Mouse (Mus musculus) megakaryocyte, adult 5-6 weeks (primary cell): ENCODE data around the gene Plac9a. TPM values are rescaled to one million over a fixed set of nuclear protein-coding genes. Genes with fewer than 3 reads are reported as not detected.
"Not testable (repeated sequence)": the region's sequence is repeated elsewhere in the genome, so short reads cannot be mapped to it uniquely, and the experiment has no call there.

Source experiments
- ATAC-seq: 2 replicates; pipeline ENCODE4 v1.8.0; 2016; ENCODE audit warnings: mild to moderate bottlenecking, inconsistent platforms; ENCODE audit not compliant: poor library complexity, severe bottlenecking
- total RNA-seq, 2 experiments: library from RNA; stranded (forward) in 1 of 2; stranded (reverse) in 1 of 2; fragments of 153-499, 151-499 nt in 1 of 2; fragments of 221-1000, 200-1000 nt in 1 of 2; gene quantifications; 2 replicates each; pipeline versions ENCODE4 v1.2.3 to v1.2.4; 2015 to 2017

Gene Plac9a
- total RNA-seq, 2 experiments from 2014 or later: not detected

DNA sequence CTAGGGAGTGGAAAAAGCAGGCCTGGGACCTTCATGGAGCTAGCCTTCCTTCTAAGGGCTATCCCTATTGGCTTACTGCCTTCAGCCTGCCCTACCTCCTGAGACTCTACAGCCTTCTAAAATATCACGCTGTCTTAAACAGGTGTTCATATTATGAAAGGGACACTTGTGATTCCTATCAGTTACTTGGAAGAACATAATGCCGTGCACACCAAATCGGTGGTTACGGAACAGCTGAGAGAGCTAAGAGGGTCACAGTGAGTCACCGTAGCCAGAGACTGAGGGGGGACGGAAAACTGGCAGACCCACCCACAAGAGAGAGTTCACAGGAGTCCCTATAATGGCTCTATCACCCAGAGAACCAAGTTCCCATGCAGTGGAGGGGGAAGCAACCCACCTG is 36.5 kb downstream of the Plac9a start:
- ATAC-seq: no peak

DNA sequence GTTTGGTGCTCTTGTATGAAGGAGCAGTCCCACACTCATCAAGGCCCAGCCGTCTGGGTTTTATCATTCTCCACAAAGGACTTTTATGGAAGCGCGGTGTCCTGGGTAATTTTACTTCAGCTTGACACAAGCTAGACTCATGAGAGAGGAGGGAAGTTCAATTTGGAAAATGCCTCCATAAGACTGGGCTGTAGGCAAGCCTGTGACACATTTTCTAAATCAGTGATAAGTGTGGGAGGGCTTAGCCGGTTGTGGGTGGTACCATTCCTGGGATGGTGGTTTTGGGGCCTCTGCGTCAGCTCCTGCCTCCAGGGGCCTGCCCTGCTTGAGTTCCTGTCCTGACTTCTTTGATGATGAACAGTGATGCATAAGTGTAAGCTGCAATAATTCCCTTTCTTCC is 37.6 kb downstream of the Plac9a start:
- ATAC-seq: no peak

DNA sequence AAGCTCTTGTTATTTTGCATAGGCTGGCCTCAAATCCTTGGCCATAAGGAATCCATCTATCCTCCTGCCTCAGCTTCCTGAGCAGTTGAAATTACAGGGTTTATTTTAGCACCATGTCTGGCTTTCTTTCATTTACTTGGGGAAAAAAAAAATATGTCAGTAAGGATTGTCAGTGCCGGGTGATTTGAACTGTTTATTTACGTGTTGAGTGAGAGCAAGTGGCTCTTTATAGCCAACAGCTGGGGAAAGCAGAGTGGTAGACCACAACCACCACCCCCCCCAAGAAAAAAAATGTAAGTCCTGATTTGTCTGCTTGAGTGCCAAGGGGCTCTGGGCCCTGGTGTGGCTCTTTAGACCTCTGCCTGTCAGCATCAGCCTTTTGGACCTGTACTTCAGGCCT is 39.2 kb downstream of the Plac9a start:
- ATAC-seq: no peak

DNA sequence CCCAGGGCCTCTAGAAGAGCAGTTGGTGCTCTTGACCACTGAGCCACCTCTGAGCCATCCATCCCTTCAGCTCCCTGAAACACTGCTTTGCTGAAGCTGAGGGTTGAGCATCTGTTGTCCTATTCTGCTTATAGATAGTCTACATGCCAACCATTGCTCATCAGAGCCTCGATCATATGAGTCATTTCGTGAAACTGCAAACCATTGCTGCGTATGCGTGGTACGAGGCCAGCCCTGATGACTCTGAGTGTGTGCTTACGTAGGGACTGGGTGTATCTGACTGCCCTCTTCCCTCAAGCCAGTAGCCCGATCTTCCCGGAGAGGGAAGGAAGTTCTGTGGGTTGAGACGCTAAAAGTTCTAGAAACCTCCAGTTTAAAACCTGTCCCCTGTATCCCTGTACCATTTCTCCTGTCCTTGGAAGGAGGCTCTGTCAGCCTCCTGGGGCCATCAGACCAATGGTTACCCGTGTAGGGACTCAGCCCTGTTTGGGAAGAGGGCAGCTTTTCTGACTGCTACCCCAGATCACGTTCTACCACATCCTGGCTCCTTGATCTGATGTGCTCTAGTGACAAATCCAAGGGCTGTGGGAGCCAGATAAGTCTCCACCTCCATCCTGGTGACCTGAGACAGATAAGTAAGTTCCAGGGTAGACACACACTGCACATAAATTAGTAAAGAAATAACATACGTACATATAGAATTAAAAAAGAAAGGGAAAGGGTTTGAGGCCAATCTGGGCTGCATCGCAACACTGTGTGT is 40.9 kb downstream of the Plac9a start:
- ATAC-seq: peak; percentile 65

DNA sequence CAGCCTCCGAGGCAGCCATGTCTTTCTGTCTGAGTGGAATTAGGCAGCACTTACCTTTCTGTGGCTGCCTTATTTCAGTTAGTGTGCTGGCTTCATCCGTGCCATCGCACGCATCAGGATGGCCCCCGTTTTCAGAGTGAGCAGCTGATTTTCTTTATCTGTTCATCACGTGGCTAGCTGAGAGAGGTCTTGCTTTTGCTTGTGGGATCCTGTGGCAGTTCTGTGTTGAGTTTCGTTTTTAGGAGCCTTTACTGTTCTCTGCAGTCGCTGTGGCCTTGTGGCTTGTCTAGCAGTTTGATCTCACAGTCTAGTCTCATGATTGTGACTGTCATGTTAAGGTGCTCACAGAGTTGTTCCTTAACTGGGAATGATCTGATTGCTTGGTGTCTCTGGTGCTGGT is 45.0 kb downstream of the Plac9a start:
- no peak for ATAC-seq

DNA sequence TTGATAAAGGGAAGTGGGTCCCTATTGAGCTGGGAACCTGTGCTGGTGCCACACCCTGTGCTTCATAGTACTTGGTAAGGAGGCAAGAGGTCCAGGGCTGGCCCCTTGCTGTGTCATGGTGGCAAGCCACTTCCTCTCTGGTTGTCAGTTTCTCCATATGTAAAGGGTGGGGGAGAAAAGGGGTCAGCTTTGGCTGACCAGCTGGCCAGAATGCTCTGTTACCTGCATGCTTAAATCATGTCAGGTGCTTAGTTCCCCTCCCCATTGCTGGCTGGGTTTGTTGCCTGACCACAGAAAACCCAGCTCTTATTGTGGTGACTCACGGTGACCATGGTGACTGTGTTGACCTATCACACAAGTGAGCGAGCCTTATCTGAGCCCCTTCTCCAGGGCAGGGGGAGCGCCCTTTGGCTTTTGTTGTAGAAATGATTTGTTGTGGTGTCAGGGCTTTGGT is 45.7 kb downstream of the Plac9a start:
- ATAC-seq: peak; percentile 64

DNA sequence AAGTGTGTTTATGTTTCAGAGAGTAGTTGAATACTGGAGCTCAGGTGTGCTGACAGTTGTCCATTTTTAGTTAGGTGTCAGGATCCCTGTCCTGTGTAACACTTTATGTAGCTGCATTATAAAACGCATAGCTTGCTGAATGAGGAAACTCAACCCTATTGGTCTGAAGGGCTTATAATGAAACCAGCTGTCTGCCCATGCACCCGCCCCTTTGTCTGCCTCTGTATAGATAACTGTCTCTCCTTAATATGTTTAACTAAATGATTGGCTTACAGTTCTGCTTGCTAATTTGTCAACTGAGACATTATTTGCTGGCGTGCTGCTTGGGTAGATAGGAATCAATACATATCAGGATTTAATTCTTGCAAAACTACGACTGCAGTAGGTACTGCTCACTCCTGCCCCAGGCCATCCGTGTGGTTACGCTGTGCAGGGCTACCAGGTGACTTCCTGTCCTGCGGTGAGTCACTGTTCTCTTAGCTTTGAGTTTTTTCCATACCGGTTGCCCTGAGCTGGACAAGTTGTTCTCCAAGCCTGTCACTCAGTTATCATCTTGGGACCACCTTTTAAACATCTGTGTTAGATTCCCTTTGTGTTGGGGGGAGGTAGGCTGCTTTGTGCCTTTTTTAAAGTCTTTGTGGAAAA is 47.5 kb downstream of the Plac9a start:
- ATAC-seq: peak; percentile 59

DNA sequence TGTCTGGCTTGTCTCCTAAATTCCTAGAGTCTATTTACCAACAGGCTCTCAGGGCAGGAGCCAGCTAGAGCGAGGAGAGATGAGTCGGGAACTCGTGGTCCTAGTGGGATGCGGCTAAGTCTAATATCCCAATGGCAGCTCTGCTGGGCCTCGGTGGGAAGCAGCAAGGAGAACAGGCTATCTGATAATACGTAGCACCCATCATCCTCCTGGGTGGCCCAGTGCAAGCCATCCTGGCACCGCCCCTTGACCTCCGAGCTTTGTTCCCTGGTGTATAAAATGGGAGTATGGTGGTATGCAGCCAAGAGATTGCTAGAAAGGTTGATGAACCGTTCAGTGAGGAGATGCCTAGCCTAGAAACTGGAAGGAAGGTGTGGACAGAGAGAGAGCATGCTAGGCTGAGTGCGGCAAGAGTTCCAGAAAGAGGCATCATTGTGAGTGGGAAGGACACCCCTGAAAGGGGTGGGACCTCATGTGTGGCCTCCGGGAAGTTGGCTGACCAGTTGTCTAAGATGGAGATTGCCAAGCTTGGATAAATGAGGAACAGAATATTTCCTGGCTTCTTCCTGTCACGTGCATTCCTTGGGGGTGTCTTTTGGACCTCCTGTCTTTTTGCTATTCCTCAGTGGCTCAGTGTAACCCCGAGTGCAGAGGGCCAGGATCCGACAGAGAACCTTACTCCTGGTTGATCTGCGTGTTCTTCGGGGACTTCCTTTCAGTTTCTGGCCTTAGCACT is 49.0 kb downstream of the Plac9a start:
- no peak for ATAC-seq

DNA sequence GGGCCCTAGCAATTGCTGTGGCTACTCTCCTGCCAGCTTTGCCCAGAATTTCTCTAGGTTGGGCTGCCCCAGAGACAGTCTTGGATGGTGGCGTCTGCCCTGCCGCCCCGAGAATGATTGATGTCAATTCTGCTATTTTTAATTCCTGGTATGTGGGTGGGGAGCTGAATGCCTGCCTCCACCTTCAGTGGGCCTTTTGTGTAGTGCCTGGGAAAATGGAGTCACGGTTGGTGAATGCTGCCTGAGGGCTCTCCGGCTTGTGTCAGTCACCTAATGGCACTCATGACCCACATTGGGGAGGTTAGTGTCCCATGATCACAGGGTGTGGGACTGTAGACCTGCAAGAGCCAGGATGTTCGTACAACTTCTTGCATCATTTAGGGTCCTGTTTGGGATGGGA is 49.6 kb downstream of the Plac9a start:
- ATAC-seq: no peak

DNA sequence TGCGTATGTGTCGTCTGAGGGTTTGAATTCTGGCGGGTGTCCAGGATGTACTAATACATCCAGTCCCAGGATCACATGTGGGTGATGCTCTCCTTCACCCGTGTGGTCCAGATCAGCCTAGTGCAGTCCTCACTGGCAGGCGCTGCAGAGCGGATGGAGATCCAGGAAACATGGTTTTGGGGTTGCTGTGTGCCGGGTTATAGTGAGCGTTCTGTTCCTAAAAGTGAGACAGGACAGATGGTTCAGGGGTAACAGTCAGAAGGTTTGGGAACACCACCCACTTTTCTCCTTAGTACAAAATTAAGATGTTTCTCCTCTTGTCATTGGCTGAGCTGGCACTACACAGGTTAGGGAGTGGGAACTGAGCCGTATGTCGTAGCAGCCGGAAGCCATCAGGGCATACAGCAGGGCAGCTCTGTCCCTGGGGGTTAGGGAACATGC is 50.8 kb downstream of the Plac9a start:
- ATAC-seq: no peak

DNA sequence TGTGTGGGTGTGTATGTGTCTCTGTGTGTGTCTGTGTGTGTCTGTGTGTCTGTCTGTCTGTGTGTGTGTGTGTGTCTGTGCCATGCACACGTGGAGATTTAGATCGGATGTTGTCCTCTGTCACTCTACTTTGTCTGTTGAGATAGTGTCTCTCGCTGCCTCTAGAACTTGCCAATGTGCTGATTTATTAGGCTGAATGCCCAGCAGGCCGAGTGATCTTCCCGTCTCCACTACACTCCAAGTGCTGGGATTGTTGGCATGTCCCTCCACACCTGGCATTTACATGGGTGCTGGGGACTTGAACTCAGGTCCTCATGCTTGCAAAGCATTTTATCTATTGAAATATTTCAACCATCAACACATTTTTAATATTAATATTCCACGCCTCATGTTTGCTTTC is 51.7 kb downstream of the Plac9a start:
- no peak for ATAC-seq

DNA sequence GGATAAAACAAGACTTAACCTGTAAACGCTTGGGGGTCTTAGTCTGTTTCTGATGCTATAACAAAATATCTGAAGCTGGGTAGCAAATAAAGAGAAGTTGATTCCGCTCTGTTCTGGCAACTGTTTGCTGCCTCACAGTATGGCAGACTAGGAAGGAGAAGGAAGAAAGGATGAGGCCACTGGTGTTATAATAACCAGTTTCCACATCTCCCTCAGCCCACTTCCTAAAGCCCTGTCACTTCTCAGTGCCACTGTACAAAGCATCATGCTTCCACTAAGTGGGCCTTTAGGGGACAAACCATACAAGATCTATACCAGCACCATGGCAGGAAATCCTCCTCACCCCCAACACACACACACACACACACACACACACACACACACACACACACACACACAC is 52.5 kb downstream of the Plac9a start:
- ATAC-seq: peak; percentile 74

DNA sequence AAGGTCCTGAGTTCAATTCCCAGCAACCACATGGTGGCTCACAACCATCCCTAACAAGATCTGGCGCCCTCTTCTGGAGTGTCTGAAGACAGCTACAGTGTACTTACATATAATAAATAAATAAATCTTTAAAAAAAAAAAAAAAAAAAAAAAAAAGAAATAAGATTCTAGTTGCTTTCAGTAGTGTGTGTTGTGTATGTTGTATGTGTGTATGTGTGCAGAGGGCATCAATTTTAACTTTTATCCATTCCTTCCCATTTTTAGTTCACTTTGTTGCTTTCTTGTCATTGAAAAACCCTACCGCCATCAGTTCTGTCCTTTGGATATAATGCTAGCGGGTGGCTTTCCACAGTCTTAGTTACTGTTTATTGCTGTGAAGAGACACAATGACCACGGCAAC is 54.2 kb downstream of the Plac9a start:
- not testable (repeated sequence) for ATAC-seq

DNA sequence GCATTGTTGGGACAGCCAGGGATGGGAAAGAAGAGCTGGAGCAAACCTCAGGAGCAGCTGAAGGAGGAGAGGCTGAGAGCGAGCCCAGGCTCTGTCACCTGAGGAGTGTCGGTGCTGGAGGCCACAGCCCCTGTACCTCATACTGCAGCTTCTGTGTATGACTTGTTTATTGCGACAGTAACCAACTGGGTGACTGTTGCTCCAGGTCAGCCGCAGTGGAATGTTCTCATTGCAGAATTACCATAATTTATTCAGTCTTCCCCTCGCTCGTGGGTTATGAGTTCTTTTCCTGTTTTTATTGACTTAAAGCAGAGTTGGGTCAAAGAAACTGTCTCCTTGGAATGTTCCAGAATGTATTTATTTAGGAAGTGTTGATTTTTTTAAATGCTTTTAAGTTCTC is 54.7 kb downstream of the Plac9a start:
- peak; percentile 79 for ATAC-seq

DNA sequence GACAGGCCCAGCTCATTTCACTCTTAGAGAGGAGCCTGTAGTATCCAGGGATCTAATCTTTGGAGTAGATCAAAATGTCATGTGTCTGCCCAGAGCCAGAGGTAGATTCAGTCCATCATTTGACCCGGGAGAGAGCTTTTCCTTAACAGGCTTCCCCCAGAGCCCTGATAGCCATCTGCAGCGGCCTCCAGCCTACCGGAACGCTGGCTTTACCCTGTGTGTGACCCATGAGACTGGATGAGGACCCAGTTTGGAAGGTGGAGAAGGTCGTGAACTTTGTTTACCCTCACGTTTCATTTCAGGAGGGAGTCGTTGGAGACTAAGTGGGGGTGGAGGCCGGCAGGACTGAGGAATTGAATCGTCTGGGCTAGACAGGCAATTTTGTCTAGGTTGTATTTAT is 55.2 kb downstream of the Plac9a start:
- ATAC-seq: no peak

DNA sequence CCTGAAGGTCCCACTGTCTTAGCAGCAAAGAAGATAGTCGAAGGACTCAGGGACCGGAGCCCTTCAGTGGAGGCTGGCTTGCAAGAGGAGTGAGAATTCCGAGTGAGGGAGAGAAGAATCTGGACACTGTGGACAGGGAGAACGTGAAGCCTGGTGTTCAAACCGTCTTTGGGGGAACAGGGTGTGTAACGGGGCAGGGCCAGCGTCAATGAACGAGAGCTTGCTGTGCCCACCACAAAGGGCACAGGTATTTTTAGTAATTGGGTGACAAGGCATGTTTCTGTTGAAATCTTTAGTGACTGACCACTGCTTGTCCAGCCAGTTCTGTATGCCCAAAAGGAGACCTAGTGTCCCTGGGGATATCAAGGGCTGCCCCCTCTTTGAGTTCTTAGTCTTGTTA is 56.4 kb downstream of the Plac9a start:
- ATAC-seq: no peak

DNA sequence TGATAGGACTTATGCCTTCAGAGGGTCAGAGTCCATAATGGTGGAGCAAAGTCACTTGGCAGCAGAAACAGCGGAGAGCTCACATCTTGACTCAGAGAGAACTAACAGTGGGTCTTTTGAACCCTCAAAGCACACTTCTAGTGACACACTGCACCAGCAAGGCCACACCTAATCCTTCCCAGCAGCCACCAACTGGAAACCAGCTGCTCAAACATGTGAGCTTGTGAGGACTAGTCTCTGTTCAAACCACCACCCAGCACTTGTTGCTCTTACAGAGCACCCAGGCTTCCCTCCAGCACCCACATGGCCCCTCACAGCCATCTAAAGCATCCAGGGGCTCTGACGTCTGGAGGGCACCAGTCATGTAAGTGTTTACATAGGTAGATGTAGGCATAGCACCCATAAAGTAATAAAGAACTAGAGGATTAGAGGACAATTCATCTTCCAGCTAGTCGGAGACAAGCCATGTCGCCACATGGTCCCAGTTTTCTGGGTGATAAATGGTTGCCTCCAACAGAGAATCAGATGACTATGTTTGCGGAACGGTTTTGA is 57.0 kb downstream of the Plac9a start:
- no peak for ATAC-seq

DNA sequence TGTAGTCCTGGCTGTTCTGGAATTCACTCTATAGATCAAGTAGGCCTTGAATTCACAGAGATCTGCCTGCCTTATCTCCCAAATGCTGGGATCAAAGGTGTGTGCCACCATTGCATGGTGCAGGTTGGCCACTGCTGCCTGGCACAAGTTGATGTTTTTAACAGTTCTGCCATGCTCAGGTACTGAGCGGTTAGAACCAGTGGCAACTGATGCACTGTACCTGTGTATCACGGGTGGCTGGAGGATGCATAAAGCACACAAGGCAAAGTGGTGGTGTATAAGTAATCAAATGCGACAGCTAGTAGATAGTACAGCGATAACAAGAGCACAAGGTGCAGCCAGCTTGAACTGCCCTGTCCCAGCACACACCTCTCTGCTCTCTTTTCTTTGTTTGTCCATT is 58.5 kb downstream of the Plac9a start:
- no peak for ATAC-seq

DNA sequence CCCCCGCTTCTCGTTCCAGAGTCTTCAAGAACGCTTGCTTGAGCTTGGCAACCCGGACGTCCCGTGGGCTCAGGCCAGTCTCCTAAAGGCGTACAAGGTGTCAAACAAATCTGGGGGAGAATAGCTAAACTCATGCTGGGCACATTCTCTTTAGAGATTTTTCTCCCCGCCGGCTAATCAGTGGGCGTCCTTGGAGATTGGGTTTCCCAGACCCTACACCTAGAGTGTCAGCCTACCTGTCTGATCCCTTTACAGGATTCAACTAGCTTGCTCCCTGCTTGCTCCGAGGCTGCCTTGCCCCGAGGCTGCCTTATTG is 60.3 kb downstream of the Plac9a start:
- peak; percentile 26; the same call in 1 of the 2 replicates for ATAC-seq

DNA sequence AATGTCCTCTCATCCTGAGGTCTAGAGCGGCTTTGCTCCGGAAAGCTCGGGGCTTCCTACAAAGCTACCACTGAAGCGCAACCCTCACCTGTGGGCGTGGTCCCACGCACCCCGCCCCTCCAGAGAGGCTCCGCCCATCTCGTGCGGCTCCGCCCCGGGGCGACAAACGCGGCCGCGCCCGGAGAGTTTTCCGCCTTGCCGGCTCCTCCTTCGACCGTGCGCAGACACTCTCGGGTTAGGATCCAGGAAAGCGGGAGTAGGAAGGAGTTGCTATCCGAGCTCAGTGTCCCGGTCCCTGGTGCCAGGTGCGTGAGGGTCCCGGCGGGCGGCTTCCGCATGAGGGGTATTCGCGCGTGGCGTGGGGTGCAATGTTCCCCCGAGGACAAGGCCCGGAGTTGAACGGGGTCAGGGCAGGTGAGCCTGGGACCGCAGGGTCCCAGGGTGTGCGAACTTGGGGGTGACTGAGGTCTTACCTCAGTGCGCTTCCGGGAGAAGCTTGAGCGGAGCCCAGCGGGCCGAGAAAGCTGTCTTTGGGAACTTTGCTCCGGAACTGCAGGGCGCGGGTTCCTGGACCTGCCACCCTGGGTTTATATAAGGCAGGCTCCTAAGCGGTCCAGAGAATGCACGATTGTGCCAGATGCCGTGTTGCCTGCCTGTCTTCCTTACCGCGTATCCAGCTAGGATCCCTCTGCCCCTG is 60.8 kb downstream of the Plac9a start, which contains the start of gene Anxa11:
Anxa11 (plus strand) TSS at position 166 of the 697 bp plus-strand sequence.
- peak; percentile 96 for ATAC-seq

DNA sequence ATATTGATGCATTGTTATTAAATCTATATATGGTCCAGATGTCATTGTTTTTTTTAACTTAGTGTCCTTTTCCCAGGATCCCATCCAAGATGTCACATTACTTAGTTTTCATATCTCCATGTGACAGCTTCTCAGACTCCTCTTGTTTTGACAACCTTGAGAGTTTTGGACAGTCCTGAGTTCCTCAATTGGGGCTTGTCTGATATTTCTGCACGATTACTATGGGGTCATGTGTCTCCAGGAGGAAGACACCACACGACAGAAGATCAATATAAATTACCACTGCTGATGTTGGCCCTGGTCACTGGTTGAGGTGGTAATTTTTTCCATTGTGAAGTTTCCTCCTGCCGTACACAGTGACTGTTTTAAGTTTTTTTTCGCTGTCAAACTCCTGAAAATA is 61.3 kb downstream of the Plac9a start:
- peak; percentile 31 for ATAC-seq
